Mouse (Mus musculus): ENCODE results near the gene Abca1. TPM values are rescaled to one million over a fixed set of nuclear protein-coding genes. Genes with fewer than 3 reads are reported as not detected.

Gene Abca1
- polyA plus RNA-seq, 1 experiment from 2014 or later: 5.3 TPM

DNA sequence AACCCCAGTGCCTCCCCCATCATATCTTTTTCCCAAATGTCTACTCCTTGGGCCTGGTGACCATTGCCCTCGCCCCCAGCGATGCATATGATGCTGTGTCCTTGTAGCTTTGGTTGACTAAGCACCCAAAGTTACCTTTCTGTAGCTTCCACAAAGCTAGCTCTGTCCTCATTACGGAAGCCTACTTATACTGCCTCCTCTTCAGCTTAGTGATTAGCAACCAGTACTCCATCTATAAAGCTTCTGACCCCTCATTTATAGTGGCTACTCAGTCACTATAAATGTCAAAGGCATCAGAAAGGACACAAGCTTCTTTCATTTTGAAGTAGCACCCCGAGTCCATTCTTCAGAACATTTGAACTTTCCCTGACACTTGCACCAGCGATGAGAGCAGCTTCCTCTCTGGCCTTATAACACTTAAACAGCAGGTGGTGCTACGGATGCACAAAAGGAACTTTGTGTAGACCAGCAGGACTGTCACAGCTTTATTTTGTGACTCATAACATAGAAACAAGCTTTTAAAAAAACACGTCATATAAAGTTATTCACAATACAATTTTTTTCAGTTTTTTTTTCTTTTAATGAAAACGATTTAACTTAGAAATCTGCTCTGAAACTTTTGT, 129.3 kb downstream of the Abca1 start:
- WGBS: 53% methylated on average over 8 of the region's 8 CpGs
- Histone ChIP-seq H3K4me2 (ENCODE audit: low read depth, low read length) (no peak overlapping the region), H3K4me3 (ENCODE audit: low read depth, low read length) (no peak overlapping the region), H3K27ac (replicated peaks; ENCODE audit: low read depth, low read length) (no peak overlapping the region), H3K27me3 (ENCODE audit: control insufficient read depth, insufficient read depth, low read length) (no peaks in the 10 kb centered on the region), H3K4me1 (ENCODE audit: control insufficient read depth, insufficient read depth, low read length) (no peaks in the 10 kb centered on the region), H3K36me3 (replicated peaks; ENCODE audit: control insufficient read depth, insufficient read depth, low read depth, low read length) (no peaks in the 10 kb centered on the region), H3K9ac (replicated peaks; ENCODE audit: low read length) (no peak overlapping the region), H3K9me3 (replicated peaks; ENCODE audit: control insufficient read depth, low read length) (no peaks in the 10 kb centered on the region)
- DNase-seq (ENCODE audit: low spot score) (peak; percentile 52), ATAC-seq (replicated peaks; ENCODE audit: insufficient number of reproducible peaks, low FRiP score, low TSS enrichment, low read depth) (no peak; the same call in 1 of the 2 replicates)

DNA sequence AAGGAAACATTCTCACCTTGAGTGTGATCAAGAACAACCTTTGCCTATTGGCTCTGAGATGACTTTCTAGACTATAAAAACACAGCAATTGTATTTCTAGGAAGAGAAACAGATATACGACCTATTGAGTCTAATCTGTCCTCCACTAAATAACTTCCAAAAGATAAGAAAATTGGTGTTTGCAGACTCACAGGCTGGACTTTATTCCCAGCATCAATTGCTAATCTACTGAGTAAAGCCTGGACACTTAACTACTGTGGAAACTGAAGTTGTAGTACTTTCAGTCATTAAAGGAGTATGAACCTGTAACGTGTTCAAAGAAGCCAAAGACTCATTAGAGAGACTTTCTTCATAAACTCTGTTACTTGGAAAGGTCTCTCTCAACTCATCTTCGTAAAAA, 131.9 kb downstream of the Abca1 start:
- no peak overlapping the region for H3K4me3 ChIP-seq (ENCODE audit: low read depth, low read length)
- no peak overlapping the region for H3K27ac ChIP-seq (replicated peaks; ENCODE audit: low read depth, low read length)
- ATAC-seq (replicated peaks; ENCODE audit: insufficient number of reproducible peaks, low FRiP score, low TSS enrichment, low read depth) (no peak), DNase-seq (ENCODE audit: low spot score) (no peak)
- no peaks in the 10 kb centered on the region for H3K9me3 ChIP-seq (replicated peaks; ENCODE audit: control insufficient read depth, low read length)
- no peak overlapping the region for H3K4me2 ChIP-seq (ENCODE audit: low read depth, low read length)
- no peaks in the 10 kb centered on the region for H3K36me3 ChIP-seq (replicated peaks; ENCODE audit: control insufficient read depth, insufficient read depth, low read depth, low read length)
- H3K9ac ChIP-seq (replicated peaks; ENCODE audit: low read length): no peak overlapping the region
- no peaks in the 10 kb centered on the region for H3K4me1 ChIP-seq (ENCODE audit: control insufficient read depth, insufficient read depth, low read length)
- H3K27me3 ChIP-seq (ENCODE audit: control insufficient read depth, insufficient read depth, low read length): no peaks in the 10 kb centered on the region
- 86% methylated on average over 3 of the region's 3 CpGs for WGBS

- no peak overlapping the region for H3K4me2 ChIP-seq (ENCODE audit: low read depth, low read length)
- H3K27me3 ChIP-seq (ENCODE audit: control insufficient read depth, insufficient read depth, low read length): no peaks in the 10 kb centered on the region
- ATAC-seq (replicated peaks; ENCODE audit: insufficient number of reproducible peaks, low FRiP score, low TSS enrichment, low read depth) (no peak), DNase-seq (ENCODE audit: low spot score) (no peak)
- no peaks in the 10 kb centered on the region for H3K9me3 ChIP-seq (replicated peaks; ENCODE audit: control insufficient read depth, low read length)
- H3K4me3 ChIP-seq (ENCODE audit: low read depth, low read length): no peak overlapping the region
- no peak overlapping the region for H3K9ac ChIP-seq (replicated peaks; ENCODE audit: low read length)
- no peaks in the 10 kb centered on the region for H3K36me3 ChIP-seq (replicated peaks; ENCODE audit: control insufficient read depth, insufficient read depth, low read depth, low read length)
- H3K27ac ChIP-seq (replicated peaks; ENCODE audit: low read depth, low read length): no peak overlapping the region
- no peaks in the 10 kb centered on the region for H3K4me1 ChIP-seq (ENCODE audit: control insufficient read depth, insufficient read depth, low read length)
- WGBS: 81% methylated on average over 4 of the region's 4 CpGs
Measured at GRCm38 (mm10) chr4:53024397-53024796, 135.3 kb downstream of the Abca1 start.

GRCm38 (mm10) chr4:53023189-53023925, 136.3 kb downstream of the Abca1 start:
- WGBS: 97% methylated on average over 14 of the region's 14 CpGs
- Histone ChIP-seq H3K4me1 (ENCODE audit: control insufficient read depth, insufficient read depth, low read length) (no peaks in the 10 kb centered on the region), H3K27me3 (ENCODE audit: control insufficient read depth, insufficient read depth, low read length) (no peaks in the 10 kb centered on the region), H3K27ac (replicated peaks; ENCODE audit: low read depth, low read length) (no peak overlapping the region), H3K4me3 (ENCODE audit: low read depth, low read length) (no peak overlapping the region), H3K36me3 (replicated peaks; ENCODE audit: control insufficient read depth, insufficient read depth, low read depth, low read length) (peaks cover under 1% of the 10 kb centered on the region; the same call in 1 of the 2 replicates), H3K4me2 (ENCODE audit: low read depth, low read length) (no peak overlapping the region), H3K9ac (replicated peaks; ENCODE audit: low read length) (no peak overlapping the region), H3K9me3 (replicated peaks; ENCODE audit: control insufficient read depth, low read length) (no peaks in the 10 kb centered on the region)
- DNase-seq (ENCODE audit: low spot score) (no peak), ATAC-seq (replicated peaks; ENCODE audit: insufficient number of reproducible peaks, low FRiP score, low TSS enrichment, low read depth) (no peak)

DNA sequence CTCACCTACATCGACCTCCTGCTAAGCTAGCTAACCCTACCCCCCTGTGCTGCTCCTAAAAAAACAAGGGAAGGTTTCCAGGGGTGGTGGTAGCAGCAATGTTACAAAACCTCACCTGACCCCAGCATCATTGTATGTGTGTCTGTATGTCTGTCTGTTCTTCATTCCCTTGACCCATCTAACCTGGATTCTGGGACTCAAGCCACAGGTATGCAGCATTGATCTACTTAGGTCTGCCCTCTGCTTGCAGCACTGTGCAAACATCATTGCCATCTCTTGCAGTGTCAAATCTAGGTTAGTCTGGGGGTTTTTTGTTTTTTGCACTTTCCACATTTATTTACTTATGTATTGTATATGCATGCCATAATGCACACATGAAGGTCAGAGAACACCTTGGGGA, 141.3 kb downstream of the Abca1 start:
- DNase-seq (ENCODE audit: low spot score): no peak
- no peak for ATAC-seq (replicated peaks; ENCODE audit: insufficient number of reproducible peaks, low FRiP score, low TSS enrichment, low read depth)
- Histone ChIP-seq H3K36me3 (replicated peaks; ENCODE audit: control insufficient read depth, insufficient read depth, low read depth, low read length) (peaks cover 12% of the 10 kb centered on the region), H3K4me1 (ENCODE audit: control insufficient read depth, insufficient read depth, low read length) (no peaks in the 10 kb centered on the region), H3K27me3 (ENCODE audit: control insufficient read depth, insufficient read depth, low read length) (no peaks in the 10 kb centered on the region), H3K4me3 (ENCODE audit: low read depth, low read length) (no peak overlapping the region), H3K4me2 (ENCODE audit: low read depth, low read length) (no peak overlapping the region), H3K27ac (replicated peaks; ENCODE audit: low read depth, low read length) (no peak overlapping the region), H3K9ac (replicated peaks; ENCODE audit: low read length) (no peak overlapping the region), H3K9me3 (replicated peaks; ENCODE audit: control insufficient read depth, low read length) (no peaks in the 10 kb centered on the region)
- 91% methylated on average over 1 of the region's 1 CpGs for WGBS

- Histone ChIP-seq H3K36me3 (replicated peaks; ENCODE audit: control insufficient read depth, insufficient read depth, low read depth, low read length) (peaks cover 12% of the 10 kb centered on the region), H3K27ac (replicated peaks; ENCODE audit: low read depth, low read length) (no peak overlapping the region), H3K4me1 (ENCODE audit: control insufficient read depth, insufficient read depth, low read length) (no peaks in the 10 kb centered on the region), H3K9ac (replicated peaks; ENCODE audit: low read length) (no peak overlapping the region), H3K9me3 (replicated peaks; ENCODE audit: control insufficient read depth, low read length) (no peaks in the 10 kb centered on the region), H3K27me3 (ENCODE audit: control insufficient read depth, insufficient read depth, low read length) (no peaks in the 10 kb centered on the region), H3K4me2 (ENCODE audit: low read depth, low read length) (no peak overlapping the region), H3K4me3 (ENCODE audit: low read depth, low read length) (no peak overlapping the region)
- 92% methylated on average over 3 of the region's 3 CpGs for WGBS
- ATAC-seq (replicated peaks; ENCODE audit: insufficient number of reproducible peaks, low FRiP score, low TSS enrichment, low read depth): no peak
- no peak for DNase-seq (ENCODE audit: low spot score)
Measured at GRCm38 (mm10) chr4:53015024-53015423, 144.7 kb downstream of the Abca1 start.

GRCm38 (mm10) chr4:53014421-53014820, 145.3 kb downstream of the Abca1 start:
- Histone ChIP-seq H3K4me3 (ENCODE audit: low read depth, low read length) (no peak overlapping the region), H3K4me2 (ENCODE audit: low read depth, low read length) (no peak overlapping the region), H3K9ac (replicated peaks; ENCODE audit: low read length) (no peak overlapping the region), H3K4me1 (ENCODE audit: control insufficient read depth, insufficient read depth, low read length) (no peaks in the 10 kb centered on the region), H3K27ac (replicated peaks; ENCODE audit: low read depth, low read length) (no peak overlapping the region), H3K27me3 (ENCODE audit: control insufficient read depth, insufficient read depth, low read length) (no peaks in the 10 kb centered on the region), H3K9me3 (replicated peaks; ENCODE audit: control insufficient read depth, low read length) (no peaks in the 10 kb centered on the region), H3K36me3 (replicated peaks; ENCODE audit: control insufficient read depth, insufficient read depth, low read depth, low read length) (peaks cover 12% of the 10 kb centered on the region)
- DNase-seq (ENCODE audit: low spot score) (no peak), ATAC-seq (replicated peaks; ENCODE audit: insufficient number of reproducible peaks, low FRiP score, low TSS enrichment, low read depth) (no peak)
- WGBS: 88% methylated on average over 7 of the region's 7 CpGs

DNA sequence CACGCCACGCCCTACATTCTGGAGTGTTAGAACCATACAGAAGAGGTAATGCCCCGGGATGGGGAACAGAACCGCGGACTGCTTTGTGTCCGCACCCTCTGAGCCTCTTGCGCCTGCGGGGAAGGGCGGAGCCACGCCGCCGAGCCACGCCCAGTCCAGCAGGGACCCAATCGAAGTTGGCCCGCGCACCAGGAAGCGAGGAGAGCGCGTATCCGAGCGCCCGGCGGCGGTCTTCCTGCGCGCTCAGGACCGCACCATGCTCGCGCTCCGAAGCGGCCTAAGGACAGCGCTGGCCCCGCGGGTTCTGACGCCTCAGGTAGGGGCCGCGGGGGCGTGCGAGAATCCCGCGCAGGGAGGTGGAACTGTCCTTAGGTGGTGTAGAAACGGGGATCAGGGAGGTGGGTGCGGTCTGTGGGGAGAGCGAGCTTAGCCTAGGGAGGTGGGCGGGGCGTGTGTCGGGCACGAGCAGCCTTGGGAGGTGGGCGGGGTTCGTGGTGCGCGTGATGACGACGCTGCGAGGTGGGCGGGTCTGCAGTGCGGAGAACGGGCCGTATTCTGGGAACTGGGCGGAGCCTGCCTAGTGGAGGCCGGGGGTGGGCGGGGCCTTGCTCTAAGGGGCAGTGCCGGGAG, 147.8 kb downstream of the Abca1 start, which contains the start of gene Nipsnap3b:
Gene Nipsnap3b (plus strand): TSS at position 149 of the 630 bp plus-strand sequence.
- DNase-seq (ENCODE audit: low spot score): peak; percentile 97
- Histone ChIP-seq H3K9ac (replicated peaks; ENCODE audit: low read length) (peak within 1 kb of the TSS; percentile 76), H3K4me3 (ENCODE audit: low read depth, low read length) (peak within 1 kb of the TSS; percentile 71), H3K9me3 (replicated peaks; ENCODE audit: control insufficient read depth, low read length) (no peaks in the 10 kb centered on the region), H3K4me2 (ENCODE audit: low read depth, low read length) (peak within 1 kb of the TSS; percentile 41), H3K27ac (replicated peaks; ENCODE audit: low read depth, low read length) (peak within 1 kb of the TSS; percentile 62; the same call in 1 of the 2 replicates), H3K36me3 (replicated peaks; ENCODE audit: control insufficient read depth, insufficient read depth, low read depth, low read length) (peaks cover 5% of the 10 kb centered on the region), H3K4me1 (ENCODE audit: control insufficient read depth, insufficient read depth, low read length) (no peaks in the 10 kb centered on the region), H3K27me3 (ENCODE audit: control insufficient read depth, insufficient read depth, low read length) (no peaks in the 10 kb centered on the region)
- peak; percentile 93 for ATAC-seq (replicated peaks; ENCODE audit: insufficient number of reproducible peaks, low FRiP score, low TSS enrichment, low read depth)
- WGBS: under 1% methylated on average over 63 of the region's 63 CpGs
